Mouse (Mus musculus): ENCODE results near the gene Zfp386.
A peak's percentile ranks its signal among the peaks of the same experiment; 100 is the strongest.
"Not testable (repeated sequence)": the region's sequence is repeated elsewhere in the genome, so short reads cannot be mapped to it uniquely, and the experiment has no call there.

The Zfp386 gene

GRCm38 (mm10) chr12:116047440-116048377, at the start of gene Zfp386:
Gene Zfp386 (plus strand): TSS chr12:116047724.
- DNase-seq (ENCODE audit: extremely low spot score, low spot score), result peak; percentile 95

GRCm38 (mm10) chr12:115999784-116000183, 47.7 kb upstream of the Zfp386 start:
- not testable (repeated sequence) for DNase-seq (ENCODE audit: extremely low spot score, low spot score)

- DNase-seq (ENCODE audit: extremely low spot score, low spot score), result not testable (repeated sequence)
Observed at GRCm38 (mm10) chr12:116002946-116003345, 44.6 kb upstream of the Zfp386 start.

- DNase-seq (ENCODE audit: extremely low spot score, low spot score), result no peak
Observed at GRCm38 (mm10) chr12:116010812-116011211, 36.7 kb upstream of the Zfp386 start.

DNA sequence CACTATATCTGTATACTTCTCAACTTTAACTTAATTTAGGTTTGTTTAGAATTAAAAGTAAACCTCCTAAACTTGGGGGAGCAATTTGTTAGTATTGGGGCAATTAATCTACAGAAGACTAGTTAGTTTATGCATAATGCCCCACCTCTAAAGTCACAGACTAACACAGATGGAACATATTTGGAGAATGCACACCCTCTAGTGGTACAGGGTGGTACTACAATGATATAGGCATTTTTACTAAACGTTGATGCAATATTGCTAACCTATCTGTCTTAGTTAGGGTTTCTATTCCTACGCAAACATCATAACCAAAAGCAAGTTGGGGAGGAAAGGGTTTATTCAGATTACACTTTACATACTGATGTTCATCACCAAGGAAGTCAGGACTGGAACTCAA, 19.4 kb upstream of the Zfp386 start:
- DNase-seq (ENCODE audit: extremely low spot score, low spot score), result no peak

DNA sequence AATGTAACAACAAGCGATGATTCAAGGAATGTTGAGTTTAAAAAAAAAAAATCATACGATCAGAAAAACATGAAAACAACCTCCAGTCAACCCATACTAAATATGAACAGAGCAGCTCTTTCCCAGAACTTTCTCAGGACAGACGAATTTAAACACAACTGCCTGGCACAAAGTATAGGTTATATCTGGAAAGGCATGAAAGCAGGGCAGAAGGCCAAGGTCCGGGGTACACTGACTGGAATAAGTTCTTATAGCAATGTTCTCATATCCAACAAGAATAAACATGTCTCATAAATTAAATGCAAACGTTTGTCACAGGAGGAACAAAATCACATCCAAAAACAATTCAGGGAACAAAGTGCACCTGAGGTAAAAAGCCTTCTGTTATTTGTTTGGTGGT, 12.2 kb upstream of the Zfp386 start:
- DNase-seq (ENCODE audit: extremely low spot score, low spot score), result no peak

DNA sequence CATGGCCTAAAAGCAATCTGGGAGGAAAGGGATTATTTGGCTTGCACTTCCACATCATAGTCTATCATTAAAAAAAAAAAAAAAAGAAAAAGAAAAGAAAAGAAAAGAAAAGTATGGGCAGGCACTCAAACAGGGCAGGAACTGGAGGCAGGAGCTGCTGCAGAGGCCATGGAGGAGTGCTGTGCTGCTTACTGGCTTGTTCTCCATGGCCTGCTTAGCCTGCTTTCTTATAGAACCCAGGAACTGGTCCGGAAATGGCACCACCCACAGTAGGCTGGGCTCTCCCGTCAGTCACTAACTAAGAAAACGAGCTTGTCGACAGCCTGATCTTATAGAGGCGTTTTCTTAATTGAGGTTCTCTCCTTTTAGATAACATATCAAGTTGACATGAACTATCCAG, 2.7 kb upstream of the Zfp386 start:
- DNase-seq (ENCODE audit: extremely low spot score, low spot score), result no peak

- no peak for DNase-seq (ENCODE audit: extremely low spot score, low spot score)
Observed at GRCm38 (mm10) chr12:116048766-116049165, 1.2 kb downstream of the Zfp386 start.

DNA sequence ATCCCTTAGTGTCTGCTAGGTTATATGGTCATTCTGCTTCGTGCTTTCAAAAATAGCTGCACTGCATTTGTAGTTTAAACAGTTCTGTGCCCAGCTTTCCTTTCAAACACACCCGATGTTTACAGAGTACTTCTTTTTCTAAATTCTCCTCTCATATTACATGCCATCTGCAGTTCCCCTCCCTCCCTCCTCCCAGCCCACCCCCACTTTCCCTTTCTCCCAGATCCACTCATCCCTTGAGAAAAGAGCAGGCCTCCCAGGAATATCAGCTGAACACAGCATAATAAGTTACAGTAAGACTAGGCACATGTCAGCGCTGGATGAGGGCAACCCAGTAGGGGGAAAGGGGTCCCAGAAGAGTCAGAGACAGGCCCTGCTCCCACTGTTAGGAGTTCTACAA, 1.7 kb downstream of the Zfp386 start:
- no peak for DNase-seq (ENCODE audit: extremely low spot score, low spot score)

DNA sequence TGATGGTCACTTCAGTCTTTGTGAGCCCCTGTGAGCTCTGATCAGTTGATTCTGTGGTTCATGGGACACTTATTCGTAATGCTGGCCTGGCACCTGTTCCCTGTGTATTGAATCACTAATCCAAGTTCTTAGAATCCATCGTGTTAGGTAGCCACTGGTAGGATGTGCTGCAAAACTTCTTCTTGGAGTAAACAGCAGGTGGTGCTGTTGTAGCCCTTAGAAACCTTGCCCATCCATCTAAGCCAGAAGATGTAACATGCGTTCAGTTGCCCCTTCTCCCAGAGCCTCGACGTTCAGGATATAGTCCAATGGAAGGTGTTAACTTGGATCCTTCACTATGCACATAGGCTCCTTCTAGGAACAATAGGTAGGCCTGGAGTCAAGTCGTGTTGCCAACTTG, 2.2 kb downstream of the Zfp386 start:
- DNase-seq (ENCODE audit: extremely low spot score, low spot score), result no peak

DNA sequence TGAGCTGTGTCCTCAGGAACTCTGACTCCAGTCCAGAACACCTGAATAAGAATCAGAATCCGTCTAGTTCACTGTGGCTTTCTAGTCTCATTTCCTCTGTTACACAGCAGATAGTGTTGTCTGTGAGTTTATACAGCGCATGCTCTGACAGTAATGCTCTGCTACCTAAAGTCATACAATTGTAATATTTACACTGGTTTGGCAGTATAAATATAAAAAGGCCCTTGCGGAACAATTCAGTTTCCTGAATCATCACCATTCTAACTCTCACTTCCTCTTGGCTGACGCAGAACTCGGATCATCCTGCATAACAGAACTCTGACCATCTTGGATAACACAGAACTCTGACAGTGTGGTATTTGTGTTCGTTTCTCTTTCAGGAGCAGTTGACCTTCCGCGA, 6.8 kb downstream of the Zfp386 start:
- DNase-seq (ENCODE audit: extremely low spot score, low spot score), result no peak

- DNase-seq (ENCODE audit: extremely low spot score, low spot score), result no peak
Observed at GRCm38 (mm10) chr12:116056112-116056511, 8.6 kb downstream of the Zfp386 start.

DNA sequence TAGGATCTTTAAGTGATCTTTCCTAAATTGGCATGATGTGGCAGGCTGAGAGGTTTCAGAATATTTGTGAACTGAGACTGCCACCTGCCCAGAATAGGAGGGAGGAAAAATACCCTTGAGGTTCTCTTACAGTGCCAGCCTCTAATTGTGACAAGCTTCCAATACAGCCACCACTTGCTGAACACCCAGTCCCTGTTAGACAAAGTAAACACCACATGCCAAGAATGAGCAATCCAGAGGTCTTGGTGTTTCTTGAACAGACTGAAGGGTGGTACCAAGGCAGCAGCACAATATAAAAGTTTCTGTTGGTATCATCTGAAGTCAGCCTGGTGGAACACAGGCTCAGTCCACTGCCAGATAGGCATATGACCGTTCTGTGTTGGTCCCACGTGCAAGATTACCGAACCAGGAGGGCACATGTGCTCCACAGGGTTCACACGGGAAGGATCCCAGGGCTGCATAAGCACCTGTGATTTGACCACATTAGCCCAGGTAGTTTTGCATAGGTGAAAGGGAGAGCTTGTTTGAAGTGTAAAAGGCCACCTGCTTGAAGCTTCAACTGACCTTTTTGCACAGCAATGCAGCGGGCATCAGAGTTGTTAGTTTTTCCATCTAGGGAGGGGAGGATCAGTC, 14.2 kb downstream of the Zfp386 start:
- no peak for DNase-seq (ENCODE audit: extremely low spot score, low spot score)

DNA sequence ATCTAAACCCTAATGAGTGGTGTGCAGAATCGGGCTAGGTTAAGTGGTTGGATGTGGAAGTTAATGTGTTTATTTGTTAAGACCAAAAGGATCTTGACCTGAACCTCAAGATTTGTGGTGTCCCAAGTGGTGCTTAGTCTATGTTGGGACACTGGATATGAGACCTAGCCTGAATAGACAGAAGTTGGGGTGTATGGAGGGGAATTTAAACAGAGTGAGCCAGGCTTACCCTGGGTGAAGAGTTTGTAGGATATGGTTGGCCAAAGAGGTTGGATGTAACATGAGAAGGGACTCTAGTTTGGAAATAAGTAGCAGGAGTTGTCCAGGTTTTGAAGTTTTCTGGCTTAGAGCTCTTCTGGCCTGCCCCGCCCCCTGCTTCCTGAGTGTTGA, 14.7 kb downstream of the Zfp386 start:
- no peak for DNase-seq (ENCODE audit: extremely low spot score, low spot score)

GRCm38 (mm10) chr12:116063020-116063419, 15.5 kb downstream of the Zfp386 start:
- no peak for DNase-seq (ENCODE audit: extremely low spot score, low spot score)

DNA sequence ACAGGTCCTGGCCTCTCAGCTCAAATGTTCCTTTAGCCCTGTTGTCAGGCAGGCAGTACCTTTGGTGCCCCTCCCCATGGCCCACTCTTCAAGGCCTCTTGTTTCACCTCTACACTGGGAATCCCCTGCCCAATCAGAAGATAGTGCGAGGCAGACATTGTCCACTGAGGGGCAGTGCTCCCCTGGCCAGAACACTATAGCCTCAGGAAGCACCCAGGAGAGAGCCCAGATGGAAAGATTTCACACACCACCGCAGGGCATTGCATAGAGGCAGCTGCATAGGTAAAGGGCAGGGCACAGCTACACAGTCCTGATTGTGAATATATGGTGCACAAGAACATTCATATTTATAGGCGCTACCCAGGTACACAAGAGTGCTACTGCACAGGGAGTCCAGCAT, 23.5 kb downstream of the Zfp386 start:
- no peak for DNase-seq (ENCODE audit: extremely low spot score, low spot score)

DNA sequence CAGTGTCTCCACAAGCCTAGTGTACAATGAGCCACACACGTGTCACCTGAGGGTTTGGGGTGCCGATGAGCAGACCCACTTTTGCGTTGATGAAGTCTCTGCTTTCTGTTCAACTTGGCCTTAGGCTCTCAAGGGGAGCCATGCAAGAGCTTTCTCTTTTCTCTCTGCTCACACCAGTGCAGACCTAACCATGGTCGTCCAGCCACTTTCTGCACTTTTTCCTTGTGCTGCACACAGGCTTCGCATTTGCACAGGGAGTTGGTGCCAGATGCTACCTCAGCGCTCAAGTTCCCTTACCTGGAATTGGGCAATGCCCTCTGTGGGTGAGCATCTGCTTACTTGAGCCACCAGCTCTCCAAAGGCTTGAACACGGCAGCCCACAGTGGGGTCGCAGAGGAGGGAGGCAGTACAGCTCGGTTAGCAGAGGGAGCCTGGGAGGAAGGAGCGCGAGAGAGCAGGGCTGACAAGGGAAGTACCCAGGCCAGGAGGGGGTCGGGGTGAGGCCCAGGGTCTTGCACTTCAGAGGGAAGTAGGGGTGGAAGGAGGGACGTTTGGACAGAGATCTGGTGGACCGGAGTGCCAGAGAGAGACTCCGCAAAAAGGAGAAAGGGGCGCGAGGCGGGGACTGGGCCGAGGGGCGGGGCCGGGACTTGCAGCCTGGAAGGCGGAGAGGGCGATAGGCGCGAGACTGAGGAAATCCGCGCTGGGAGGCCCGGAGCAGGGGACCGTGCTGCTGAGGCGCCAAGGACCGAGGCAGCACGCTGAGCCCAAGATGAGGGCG, 29.7 kb downstream of the Zfp386 start, which contains the start of gene Vipr2:
Vipr2 (plus strand) TSS at position 653 of the 781 bp plus-strand sequence.
- peak; percentile 81 for DNase-seq (ENCODE audit: extremely low spot score, low spot score)

DNA sequence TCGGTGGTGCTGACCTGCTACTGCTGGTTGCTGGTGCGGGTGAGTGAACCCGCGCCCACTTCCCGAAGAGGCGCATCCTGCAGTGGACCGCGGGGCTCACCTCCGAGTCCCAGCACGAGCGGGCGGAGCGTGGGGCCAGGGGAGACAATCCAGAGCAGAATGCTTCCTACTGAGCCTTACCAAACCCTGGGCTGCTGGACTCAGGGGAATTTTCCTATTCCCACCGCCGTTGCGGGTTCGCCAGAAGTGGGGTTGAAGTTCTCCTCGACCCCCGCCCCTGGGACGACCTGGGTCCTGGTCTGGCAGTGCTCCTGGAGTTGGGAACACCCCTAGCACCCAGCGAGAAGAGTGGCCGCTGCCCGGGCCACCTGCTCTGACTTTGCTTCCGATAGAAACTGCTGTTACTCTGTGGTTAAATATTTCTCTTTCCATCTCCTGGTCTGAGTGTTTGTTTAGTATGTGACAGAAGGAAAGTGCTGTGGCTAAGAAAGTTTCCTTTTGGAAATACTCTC, 30.4 kb downstream of the Zfp386 start:
- no peak for DNase-seq (ENCODE audit: extremely low spot score, low spot score)

DNA sequence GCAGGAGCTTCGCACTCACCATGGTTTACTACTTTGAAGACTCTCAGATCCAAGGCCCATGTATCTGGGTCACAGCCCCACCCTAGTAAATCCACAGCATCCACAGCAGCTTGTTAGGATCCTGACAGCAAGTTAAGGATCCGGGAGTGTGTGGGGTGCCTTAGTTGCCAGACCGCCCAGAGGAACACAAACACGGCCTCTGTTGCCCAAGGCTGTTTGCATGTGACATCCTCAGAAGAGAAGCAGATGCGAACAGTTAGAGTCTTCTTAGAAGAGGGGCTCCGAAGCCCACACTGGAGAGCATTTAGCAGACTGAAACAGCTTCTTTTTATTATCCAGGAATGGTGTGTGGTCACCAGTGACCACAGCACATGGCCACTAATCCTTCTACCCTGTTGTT, 35.6 kb downstream of the Zfp386 start:
- DNase-seq (ENCODE audit: extremely low spot score, low spot score), result no peak

DNA sequence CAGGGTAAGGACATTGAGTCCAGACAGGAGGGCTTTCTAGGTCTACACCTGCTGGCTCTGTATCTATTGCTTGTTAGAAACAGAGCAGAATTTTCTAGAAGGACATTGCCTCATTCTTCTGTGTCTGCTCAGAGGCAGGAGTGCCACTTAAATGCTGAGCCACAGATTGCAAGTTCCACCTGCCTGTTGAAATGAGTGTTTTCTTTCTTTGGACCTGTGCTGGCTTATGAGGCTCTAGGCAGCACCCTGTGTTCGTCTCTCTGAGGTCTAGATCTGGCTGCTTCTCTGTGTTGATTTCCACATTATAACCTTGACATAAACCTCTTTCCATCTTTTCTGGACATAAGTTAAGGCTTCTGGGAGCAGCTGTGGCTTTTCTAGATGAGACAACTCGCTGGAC, 36.8 kb downstream of the Zfp386 start:
- no peak for DNase-seq (ENCODE audit: extremely low spot score, low spot score)

GRCm38 (mm10) chr12:116086951-116087600, 39.6 kb downstream of the Zfp386 start:
- no peak for DNase-seq (ENCODE audit: extremely low spot score, low spot score)
